Mouse (Mus musculus): ENCODE measurements around the gene Stk11.

Stk11 gene

DNA sequence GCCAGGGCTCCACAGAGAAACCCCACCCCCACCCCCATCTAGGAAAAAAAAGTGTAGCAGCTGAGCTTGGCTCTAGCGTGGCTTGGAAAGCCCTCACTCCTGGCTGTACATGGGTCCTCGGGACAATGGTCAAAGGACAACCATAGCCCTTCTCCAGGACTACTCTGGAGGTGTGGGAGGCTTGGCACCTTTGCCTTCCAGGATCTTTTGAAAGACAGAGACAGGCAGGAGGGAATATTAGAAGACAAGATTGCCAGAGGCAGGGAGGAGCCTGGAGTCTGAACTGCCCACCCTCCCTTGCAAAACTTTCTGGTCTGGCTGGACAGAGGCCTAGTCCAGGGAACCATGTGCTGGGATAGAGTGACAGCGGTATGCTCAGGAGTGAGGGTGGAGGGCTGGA is 20.9 kb upstream of the Stk11 start:
- CTCF ChIA-PET = interaction anchor here (0.6 kb wide), 1 partner anchor 23 kb away, joined by 4 read pairs; no protein-coding TSS in a partner anchor

DNA sequence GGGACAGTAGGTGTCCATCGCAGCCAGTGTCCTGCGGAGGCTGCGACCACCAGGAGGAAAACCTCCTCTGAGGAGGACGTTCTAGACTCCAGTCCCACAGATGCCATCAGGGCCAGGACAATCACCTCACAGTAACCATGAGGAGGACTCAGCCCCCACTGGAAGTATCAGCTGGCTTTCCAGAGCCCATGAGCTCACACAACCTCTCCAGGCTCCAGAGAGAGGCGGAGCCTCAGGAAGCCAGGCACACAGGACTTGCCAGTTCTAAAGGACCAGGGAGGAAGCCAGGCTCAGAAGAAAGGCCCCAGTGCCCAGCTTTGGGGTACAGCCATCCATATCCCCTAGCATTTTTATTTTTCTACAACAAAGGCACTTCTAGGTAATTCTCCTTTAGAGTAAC is 20.1 kb upstream of the Stk11 start:
- CTCF ChIA-PET = no interaction called here

DNA sequence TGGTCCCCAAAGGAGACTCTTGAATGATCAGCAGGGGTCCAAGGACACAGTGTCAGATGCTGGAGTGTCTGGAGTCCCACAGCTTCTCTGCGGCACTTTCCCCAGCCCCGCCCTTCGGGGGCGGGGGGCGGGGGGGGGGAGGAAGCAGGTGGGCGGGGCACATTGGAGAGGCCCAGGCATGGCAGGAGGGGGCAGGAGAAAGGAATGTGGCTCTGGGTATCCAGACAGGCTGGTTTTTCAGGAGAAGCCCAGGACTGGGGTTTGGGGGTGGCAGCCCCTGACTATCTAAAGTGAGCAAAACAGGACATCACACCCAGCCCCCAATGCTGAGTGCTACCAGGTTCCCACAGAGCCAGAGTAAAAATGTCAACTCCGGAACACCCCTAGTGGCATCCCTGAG is 18.3 kb upstream of the Stk11 start:
- CTCF ChIA-PET = interaction anchor here (0.5 to 0.8 kb wide), 2 partner anchors 19 to 56 kb away, joined by 3 read pairs; no protein-coding TSS in a partner anchor

DNA sequence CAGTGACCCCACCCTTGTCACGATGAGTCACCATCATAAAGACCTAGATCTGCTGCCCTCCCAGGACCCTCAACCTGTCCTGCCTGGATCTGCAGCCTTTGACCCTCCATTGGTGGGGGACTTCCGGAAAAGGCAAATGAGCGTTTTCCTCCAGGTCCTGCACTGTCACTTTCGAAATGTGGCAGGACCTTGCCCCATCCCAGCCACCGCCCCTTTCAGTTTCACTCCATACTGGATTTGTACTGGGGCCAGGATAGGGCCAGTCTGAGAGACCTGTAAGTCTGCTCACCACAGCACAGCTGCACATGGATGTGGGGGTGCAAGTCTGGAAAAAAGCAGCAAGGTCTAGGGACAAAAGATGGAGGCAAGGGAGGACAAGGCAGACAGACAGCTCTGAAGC is 17.0 kb upstream of the Stk11 start:
- CTCF ChIA-PET = no interaction called here

DNA sequence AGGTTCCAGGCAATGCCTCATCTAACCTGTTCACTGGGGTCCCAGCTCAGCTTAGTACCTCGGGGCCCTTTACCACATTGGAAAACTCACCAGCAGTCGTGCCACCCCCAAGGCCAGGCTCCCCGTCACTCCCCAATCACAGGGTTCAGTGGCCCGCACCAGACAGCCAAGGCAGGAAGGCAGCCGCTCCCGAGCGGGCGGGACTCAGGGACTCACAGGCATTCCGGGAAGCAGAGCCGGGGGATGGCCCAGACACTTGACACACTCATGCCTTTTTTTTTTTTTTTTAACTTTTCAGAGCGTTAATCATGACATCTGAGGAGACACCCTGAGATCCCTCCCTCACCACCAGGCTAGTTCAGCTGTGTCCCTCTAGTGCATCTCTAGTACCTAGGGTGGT is 14.6 kb upstream of the Stk11 start:
- CTCF ChIA-PET = no interaction called here

DNA sequence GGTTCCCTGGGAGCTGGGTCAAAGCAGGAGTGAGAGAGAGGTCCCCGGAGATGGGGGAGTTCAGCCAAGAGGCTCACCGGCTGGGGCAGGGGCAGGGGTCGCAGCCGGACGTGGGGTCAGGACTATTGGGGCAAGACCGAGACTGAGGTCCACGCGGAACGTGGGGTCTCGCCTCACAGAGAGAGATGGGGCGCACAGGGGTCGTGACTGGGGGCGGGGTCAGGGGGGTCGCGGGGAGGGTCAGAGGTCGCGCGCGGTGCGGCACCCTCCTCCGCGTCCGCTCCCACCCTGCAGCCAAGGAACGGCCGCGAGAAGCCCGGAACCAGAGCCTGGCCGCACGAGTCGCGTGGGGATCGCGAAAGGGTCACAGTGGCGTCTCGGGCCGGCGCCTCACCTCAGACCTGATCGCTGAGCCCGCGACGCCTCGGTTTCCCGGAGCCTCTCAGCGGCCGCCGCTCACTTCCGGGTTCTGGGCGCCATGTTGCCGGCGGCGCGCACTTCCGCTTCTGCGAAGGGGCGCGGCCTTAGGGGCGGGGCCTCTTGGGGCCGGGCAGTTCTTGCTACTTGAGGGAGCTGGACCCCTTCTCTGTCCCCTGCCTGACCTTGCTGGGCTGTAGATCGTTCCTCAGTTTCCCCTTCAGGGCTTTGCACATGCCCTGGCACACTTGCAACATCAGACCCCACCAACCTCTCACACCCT is 13.2 kb upstream of the Stk11 start:
- CTCF ChIA-PET = no interaction called here

DNA sequence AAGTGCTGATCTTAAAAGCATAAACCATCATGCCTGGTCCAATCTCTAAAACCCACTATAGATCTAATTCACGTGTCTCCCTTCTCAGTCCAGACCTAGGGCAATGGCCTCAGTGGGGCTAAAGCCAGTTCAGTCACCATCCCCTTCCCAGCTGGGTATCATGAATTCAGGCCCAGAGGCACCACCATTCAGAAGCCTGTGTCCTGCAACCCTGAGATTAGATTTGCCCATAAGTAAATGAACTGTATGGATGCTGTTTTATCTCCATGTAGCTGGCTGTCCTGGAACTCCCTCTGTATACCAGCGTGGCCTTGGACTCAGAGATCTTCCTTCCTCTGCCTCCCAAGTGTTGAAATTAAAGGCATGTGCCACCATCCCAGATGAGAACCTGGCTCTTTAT is 12.6 kb upstream of the Stk11 start:
- CTCF ChIA-PET = no interaction called here

DNA sequence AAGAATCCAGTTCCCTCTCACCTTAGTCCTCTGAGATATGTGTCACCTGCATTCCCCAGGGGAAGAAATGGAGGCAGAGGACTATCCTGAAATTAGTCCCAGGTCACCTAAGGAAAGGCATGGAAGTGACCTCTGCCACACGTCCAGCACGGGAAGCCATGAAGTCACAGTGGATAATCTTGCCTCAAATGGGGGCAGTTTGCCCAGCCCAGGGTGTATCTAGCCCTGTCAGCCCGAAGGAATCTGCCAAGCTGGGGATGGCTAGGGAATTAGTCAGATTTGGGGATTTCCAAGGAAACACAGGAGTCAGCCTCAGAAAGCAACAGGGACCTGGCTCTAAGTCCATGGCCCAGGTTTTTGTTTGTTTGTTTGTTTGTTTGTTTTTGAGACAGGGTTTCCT is 11.4 kb upstream of the Stk11 start:
- CTCF ChIA-PET = no interaction called here

DNA sequence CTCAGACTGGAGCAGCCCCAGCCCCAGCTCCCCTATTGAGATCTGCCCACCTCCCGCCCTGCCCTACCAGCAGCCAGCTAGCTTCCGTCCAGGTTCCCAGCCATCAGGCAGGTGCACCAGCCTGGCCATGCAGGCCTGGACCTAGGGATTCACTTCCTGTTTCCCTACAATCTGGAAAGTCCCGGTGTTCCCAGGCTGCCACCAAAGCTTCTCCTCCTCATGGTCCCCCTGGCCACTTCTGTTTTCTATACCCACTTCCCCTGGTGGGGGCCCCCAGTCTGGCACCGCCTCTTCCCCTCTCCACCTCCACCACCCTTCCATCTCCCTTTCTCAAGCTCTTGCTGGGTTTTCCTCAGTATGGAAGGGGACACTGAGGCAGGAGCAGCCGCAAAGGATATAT is 10.1 kb upstream of the Stk11 start, which contains the start of gene Sbno2:
Gene Sbno2 (minus strand): TSS at position 112 of the 400 bp plus-strand sequence.
- CTCF ChIA-PET = interaction anchor here (1.7 kb wide), 1 partner anchor 33 kb away, joined by 5 read pairs; no protein-coding TSS in a partner anchor

DNA sequence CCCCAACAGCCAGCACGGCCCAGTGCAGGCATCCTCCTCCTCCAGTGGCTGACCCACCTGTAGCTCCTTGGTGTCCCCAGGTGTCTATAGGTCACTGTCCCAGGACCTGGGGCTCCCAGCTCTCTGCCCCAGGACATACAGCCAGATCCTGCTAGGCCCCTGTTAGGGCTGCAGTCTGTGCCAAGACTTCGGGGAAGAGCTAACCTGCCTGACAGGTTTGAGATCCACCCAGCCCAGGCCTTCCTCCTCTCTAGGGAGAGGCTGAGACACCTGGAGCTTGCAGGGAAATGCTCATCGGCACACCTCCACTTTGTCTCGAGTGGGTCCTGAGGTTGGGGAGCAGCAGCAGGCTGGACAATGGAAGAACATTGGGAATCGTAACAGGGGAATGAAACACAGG is 9.7 kb upstream of the Stk11 start:
- CTCF ChIA-PET = interaction anchor here (0.6 to 1.7 kb wide), 4 partner anchors 12 to 1289 kb away, joined by 3 to 24 read pairs (median 5); no protein-coding TSS in a partner anchor

DNA sequence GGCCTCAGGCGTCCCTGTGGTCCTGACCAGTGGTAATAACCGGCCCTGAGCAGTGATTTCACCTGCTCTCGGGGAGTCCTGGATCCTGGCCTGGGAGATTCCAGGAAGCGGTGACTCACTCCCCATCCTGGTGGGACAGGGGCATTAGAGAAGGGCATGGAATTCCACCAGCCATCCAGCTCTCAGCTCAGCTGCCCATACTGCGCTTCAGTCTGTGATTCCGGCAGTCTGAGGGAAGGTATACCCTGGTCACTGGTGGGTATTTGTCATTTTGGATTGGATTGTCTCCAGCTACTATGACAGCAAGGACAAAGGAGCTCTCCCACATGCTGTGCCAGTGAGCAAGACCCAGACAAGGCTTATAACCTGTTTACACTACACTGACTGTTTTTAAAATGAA is 7.9 kb upstream of the Stk11 start:
- CTCF ChIA-PET = no interaction called here

DNA sequence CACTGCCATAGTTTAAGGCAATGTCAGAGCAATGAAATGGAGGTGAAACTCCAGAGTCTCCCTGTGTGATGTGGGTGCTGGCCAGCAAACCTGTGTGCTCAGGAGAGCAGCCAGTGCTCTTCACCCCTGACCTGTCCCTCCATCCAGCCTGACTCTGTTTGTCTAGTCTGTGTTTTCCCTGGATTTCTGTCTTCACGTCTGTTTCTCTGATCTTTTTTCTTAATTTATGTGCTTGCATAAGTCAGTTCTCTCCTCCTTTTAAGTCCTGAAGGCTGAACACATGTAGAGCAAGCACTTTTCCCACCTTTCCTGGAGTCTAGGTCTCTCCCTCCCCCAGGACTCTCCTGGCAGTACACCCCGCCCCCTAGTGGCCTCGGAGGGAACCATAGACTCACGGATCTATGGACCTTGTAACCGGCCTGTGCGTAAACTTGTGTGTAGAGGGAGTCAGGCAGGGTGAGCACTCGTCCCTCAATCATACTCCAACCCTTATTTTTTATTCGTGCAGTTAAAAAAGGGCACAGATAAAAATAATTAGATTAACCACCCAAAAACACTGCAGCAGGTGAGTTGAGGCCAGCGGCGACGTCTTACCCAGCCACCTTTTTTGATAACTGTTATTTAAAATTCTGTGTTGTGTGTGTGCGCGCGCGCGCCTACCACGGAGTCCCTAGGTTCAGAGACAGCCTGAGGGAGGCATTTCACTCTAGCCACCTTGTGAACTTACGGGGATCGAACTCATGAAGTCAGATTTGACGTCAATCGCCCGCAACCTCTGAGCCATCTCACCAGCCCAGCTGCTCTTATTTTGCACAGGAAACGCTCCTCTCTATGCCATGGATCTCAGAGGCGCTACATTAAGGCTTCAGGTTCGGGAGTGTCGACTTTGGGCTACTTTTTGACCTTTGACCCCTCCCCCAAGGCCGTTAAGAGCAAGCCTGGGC is 990 bp upstream of the Stk11 start:
- CTCF ChIA-PET = interaction anchor here (0.7 to 1.4 kb wide), 4 partner anchors 26 to 296 kb away, joined by 3 to 6 read pairs (median 4); partner anchors contain the start of gene Cbarp

DNA sequence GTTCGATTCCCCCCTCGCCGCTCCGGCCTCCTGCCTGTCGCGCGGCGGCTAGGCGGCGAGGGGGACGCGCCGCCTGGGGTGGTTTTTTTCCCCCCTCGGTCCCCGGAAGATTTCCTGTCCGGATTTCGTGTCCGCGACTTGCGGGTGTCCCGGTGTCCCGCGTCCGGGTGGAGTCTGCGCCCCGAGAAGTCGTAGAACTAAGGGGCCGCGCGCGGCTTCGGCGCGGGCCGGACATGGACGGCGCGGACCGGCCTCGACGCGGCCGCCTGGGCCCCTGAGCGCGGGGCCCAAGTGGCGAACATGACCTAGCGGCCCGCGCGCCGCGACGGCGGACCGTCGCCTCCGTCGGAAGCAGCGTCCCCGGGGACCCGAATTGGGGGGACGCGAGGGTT is 337 bp downstream of the Stk11 start:
- CTCF ChIA-PET = interaction anchor here (0.8 to 1.4 kb wide), 2 partner anchors 25 to 298 kb away, joined by 3 to 6 read pairs; partner anchors contain the start of gene Cbarp

DNA sequence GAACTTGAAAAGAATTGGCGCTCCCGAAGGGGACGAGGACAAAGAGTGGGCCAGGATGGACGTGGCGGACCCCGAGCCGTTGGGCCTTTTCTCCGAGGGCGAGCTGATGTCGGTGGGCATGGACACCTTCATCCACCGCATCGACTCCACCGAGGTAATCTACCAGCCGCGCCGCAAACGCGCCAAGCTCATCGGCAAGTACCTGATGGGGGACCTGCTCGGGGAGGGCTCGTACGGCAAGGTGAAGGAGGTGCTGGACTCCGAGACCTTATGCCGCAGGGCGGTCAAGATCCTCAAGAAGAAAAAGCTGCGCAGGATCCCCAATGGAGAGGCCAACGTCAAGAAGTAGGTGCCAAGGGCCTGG is 942 bp downstream of the Stk11 start:
- CTCF ChIA-PET = no interaction called here

DNA sequence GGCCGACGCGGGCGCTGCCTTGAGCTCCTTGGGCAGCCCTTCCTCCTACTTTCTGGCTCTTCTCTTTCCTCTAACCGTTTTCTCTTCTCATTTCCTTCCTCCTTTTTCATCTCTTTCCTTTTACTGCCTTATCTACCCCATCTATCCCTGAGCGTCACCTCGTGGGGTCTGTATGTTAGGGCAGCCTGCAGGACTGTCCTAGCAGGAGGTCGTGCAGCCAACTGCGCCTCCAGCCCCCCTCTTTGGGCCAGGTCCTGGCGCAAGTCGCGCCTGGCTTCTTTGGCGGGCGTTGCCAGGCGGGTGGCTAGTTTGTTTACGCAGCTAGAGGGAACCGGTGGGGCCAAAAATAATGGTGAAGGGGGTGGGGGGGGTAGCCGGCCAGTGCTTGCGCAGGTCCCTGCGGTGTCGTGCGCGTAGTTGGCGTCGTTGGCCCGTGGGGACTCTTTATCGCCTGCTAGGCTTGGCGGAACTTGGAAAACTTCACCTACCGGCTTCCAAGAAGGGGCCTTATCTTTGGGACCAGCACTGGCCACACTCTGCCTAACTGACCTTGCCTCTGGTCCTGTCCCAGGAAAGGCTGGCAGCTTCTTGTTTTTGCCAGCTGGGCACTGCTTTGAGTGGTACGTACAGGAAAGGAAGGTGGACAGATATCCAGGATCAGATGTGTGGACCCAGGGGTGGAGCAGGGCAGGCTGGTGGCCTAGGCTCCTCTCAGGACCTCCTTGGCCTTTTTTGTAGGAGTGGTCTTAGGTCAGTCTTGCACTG is 1.5 kb downstream of the Stk11 start:
- CTCF ChIA-PET = interaction anchor here (0.6 to 1.0 kb wide), 2 partner anchors 11 to 22 kb away, joined by 3 to 4 read pairs; no protein-coding TSS in a partner anchor

DNA sequence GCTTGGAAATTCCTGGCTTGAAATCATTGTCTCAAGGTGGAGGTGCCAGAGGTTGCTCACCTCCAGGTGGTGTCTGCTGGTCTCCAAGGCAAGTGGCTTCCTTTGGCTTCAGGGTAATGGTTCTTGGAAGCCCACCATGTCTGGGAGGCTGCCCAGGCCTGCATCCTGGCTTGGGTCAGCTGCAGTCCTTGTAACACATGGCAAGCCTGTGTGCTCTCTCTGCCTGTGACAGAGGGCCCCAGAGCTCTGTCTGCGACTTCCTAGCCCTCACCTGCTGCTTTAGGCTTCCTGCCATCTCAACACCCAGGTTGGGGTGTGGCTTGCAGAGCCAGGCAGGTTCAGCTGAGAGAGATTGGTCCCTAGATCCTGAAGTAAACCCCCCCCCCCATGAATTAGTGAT is 2.1 kb downstream of the Stk11 start:
- CTCF ChIA-PET = interaction anchor here (0.6 to 1.0 kb wide), 2 partner anchors 12 to 23 kb away, joined by 3 to 4 read pairs; no protein-coding TSS in a partner anchor

DNA sequence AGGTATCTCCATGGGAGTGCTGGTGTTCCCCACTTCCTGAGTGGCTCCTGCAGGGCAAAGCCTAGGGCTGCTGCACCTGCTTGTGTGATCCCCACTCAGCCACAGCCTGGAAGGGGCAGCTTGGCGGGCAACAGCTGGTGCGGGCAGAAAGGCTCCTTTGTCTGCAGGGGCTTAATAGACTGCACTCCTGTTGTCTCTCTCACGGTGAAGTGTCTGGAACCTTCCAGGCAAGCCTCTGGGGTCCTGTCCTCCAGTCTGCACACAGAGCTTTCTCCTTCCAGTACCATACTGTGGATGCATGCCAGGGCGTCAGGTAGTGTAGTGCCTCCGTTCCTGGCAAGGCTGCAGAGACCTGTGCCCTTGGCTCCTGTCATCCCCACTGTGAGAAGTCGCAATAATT is 2.9 kb downstream of the Stk11 start:
- CTCF ChIA-PET = no interaction called here

DNA sequence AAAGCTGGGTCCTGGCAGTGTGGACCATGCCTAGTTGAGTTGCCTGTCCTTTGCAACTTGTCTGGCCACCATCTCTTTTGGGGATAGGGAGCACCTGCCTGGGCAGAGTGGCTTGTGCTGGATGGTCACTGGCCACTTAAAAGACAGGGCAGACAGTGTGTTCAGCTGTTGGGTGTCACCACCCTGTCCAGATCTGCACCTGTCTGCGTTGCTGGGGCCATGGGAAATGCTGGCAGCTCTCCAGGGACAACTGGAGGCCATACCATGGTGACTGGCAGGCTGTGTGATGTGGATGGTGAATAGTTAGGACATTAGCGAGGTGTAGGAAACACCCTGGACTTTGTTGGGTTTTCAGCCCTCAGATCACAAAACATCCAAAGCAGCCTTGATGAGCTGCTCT is 4.5 kb downstream of the Stk11 start:
- CTCF ChIA-PET = no interaction called here

DNA sequence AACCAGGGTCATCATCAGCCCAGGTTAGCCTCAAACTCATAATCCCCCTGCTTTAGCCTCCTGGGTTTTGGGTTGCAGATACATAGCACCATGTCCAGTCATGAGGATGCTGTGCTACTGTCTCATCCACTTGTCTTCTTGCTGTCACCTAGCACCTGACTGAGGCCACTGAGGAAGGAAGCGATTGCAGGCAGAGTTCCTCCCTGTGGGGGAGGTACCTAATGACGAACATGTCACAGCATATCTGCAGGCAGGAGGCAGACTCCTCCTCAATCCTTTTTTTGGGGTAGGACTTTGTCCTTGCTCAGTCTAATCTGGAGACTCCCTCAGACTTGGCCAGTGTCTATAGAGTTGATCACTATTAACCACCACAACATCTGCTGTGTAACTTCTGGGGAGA is 6.0 kb downstream of the Stk11 start:
- CTCF ChIA-PET = no interaction called here

DNA sequence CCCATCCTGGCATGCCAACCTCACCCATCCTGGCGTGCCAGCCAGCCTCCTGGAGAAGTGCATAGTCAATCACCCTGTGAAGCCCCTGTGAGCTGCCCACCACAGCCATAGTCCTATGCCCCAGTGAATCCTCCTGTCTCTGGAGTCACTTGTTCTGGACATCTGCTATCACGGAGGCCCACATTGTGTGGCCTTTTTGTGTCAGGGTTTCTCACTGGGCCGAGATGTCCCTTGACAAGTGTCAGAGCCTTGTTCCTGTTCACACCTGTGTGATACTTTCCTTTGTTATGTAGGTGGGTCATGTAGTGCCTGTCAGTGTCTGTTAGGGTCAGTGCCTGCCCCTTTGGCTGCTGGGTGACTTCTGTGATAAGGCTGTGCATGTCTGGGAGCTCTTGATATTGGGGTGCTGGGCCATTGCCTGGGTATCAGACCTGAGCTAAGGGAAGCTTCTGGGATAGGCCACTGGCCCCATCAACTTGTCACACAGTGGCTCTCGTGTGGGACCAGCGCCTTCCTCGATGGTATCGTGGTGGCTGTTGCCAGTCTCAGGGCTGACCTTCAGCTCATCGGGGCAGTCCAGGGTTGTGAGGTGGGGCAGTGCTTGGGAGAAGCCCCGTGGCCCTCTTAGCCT is 8.4 kb downstream of the Stk11 start:
- CTCF ChIA-PET = no interaction called here

DNA sequence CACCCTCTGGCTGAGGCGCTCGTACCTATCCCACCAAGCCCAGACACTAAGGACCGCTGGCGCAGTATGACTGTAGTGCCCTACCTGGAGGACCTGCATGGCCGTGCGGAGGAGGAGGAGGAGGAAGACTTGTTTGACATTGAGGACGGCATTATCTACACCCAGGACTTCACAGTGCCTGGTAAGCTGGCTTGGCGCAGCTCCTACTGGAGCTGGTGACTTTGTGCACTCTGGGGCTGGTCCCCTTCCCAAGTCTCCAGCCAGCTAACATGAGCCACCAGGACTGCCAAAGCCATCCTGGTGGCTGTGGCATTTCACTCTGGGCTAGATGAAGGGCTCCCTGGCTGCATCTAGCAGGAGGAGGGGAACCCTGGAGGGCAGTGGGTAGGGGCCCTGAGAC is 12.3 kb downstream of the Stk11 start:
- CTCF ChIA-PET = no interaction called here
